Comparison of ENCODE assay signal across 10 mouse cellular contexts in genomic region chr13:63941170-63941569, GRCm38 (mm10).
"Had no signal": no experiment of that assay in that cellular context is flagged by ENCODE, and none has a peak within 500 bp of the region (broad histone marks: within the 10 kb centered on the region; RNA-seq: fewer than 3 reads in every experiment).

No protein-coding gene starts in this region.

- H3K27ac ChIP-seq: layer of hippocampus, adult 2 months; limb, embryonic 13.5 days; liver, embryonic 14.5 days; midbrain, embryonic 15.5 days; neural tube, embryonic 12.5 days had no signal

- H3K9me3 ChIP-seq: limb, embryonic 13.5 days; midbrain, embryonic 15.5 days; neural tube, embryonic 12.5 days had no signal

- H3K27me3 ChIP-seq: limb, embryonic 13.5 days had no signal

- H3K4me2 ChIP-seq: limb, embryonic 13.5 days; midbrain, embryonic 15.5 days; neural tube, embryonic 12.5 days had no signal

- H3K9ac ChIP-seq: limb, embryonic 13.5 days; liver, embryonic 14.5 days; midbrain, embryonic 15.5 days; neural tube, embryonic 12.5 days had no signal

- H3K4me3 ChIP-seq: layer of hippocampus, adult 2 months; limb, embryonic 13.5 days; midbrain, embryonic 15.5 days; neural tube, embryonic 12.5 days had no signal

- H3K36me3 ChIP-seq: limb, embryonic 13.5 days; midbrain, embryonic 15.5 days; neural tube, embryonic 12.5 days had no signal

- DNase-seq: kidney, postnatal 10 days; kidney, postnatal 4 days; left cerebral cortex, postnatal 4 days; lung, adult 18-20 months; thymus, postnatal 4 days had no signal

- ATAC-seq: midbrain, embryonic 15.5 days had no signal
